Mouse (Mus musculus) kidney, adult 8-10 months (tissue): Measurements from ENCODE around the gene Fam102b.

Source experiments
- DNase-seq, 2 experiments: peaks; one replicate each; pipeline ENCODE4 v3.0.0; 2022

Gene Fam102b

GRCm38 (mm10) chr3:108959680-108960295, 67.6 kb downstream of the Fam102b start:
- peak in 1 of 2 experiments; percentile 28 for DNase-seq

- no peak for DNase-seq
These were observed 69.4 kb downstream of the Fam102b start for GRCm38 (mm10) chr3:108957976-108958375.

- no peak for DNase-seq
These were observed 86.4 kb downstream of the Fam102b start for GRCm38 (mm10) chr3:108940996-108941395.

GRCm38 (mm10) chr3:108940001-108940633, 87.3 kb downstream of the Fam102b start, which contains the start of gene Gm9857:
Gene Gm9857, minus strand, starts transcription at chr3:108940445.
- no peak for DNase-seq

- no peak for DNase-seq
These were observed 87.8 kb downstream of the Fam102b start, which contains the start of gene Henmt1 for GRCm38 (mm10) chr3:108939573-108939972. Gene Henmt1, plus strand, starts transcription at chr3:108939873.

GRCm38 (mm10) chr3:108938691-108939090, 88.7 kb downstream of the Fam102b start:
- peak in 1 of 2 experiments; percentile 40 for DNase-seq

GRCm38 (mm10) chr3:108933557-108933956, 93.8 kb downstream of the Fam102b start:
- DNase-seq, result no peak

- no peak for DNase-seq
These were observed 101.1 kb downstream of the Fam102b start for GRCm38 (mm10) chr3:108926308-108926707.

- no peak for DNase-seq
These were observed 101.7 kb downstream of the Fam102b start for GRCm38 (mm10) chr3:108925677-108926076.

- DNase-seq, result no peak
These were observed 105.6 kb downstream of the Fam102b start for GRCm38 (mm10) chr3:108921822-108922221.
